Mouse (Mus musculus) megakaryocyte, embryonic 14.5 days (primary cell): ENCODE measurements at regions not wholly inside any gene's neighbourhood (a gene's known extent, or its start where the extent isn't known, plus 50 kb on each side); places are given as distances from the start of the nearest gene placed in this dataset.

ENCODE experiments used
- FLI1 ChIP-seq: IDR thresholded peaks from 2 replicates; pipeline ENCODE4 v1.6.1; 2012; ENCODE audit warnings: low read length, inconsistent platforms, mixed read lengths
- GATA1 ChIP-seq: IDR thresholded peaks from 3 replicates; pipeline ENCODE4 v1.6.1; 2012; ENCODE audit warnings: mixed read lengths, low read length, inconsistent platforms, borderline replicate concordance

DNA sequence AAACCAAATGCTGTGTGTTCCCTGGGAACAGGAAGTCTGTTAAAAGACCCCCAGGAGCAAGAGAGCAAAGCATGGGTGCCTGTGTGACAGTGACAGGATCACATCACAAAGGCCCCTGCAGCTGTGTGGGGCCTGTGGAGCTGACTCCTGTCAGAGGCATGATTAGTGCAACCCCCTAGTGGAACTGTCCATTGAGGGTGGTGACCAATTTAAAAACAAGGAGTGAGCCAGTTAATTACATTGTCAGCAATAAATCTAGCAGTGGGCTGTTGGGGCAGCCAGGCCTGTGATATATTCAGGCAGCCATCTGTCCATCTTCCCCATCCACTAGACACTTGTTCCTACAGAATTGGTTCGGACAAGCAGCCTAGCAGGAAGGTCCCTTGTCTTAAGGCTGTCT, 121.8 kb upstream of the Cxxc4 start:
- TF ChIP-seq FLI1 (no peak), GATA1 (no peak)
